ENCODE assay signal across 13 mouse cellular contexts in genomic region chr1:86913896-86914295, GRCm38 (mm10).
"Had no signal": no experiment of that assay in that cellular context is flagged by ENCODE, and none has a peak within 500 bp of the region (broad histone marks: within the 10 kb centered on the region; RNA-seq: fewer than 3 reads in every experiment).

No protein-coding gene starts in this region.

- H3K27me3 ChIP-seq: limb, embryonic 13.5 days; liver, embryonic 15.5 days; midbrain, embryonic 13.5 days; neural tube, embryonic 15.5 days had no signal

- DNase-seq: kidney, adult 8-10 months; kidney, postnatal 25 days; lung, adult 2 months; lung, postnatal 36 days; thymus, postnatal 36 days had no signal

- ATAC-seq: intestine, postnatal 0 days; lung, postnatal 0 days; midbrain, embryonic 13.5 days had no signal

- H3K4me1 ChIP-seq: limb, embryonic 13.5 days; neural tube, embryonic 15.5 days had no signal

- H3K9me3 ChIP-seq: limb, embryonic 13.5 days; liver, embryonic 15.5 days; midbrain, embryonic 13.5 days; neural tube, embryonic 15.5 days had no signal

- H3K36me3 ChIP-seq: limb, embryonic 13.5 days; liver, embryonic 15.5 days; midbrain, embryonic 13.5 days; neural tube, embryonic 15.5 days had no signal

- H3K4me3 ChIP-seq: limb, embryonic 13.5 days; liver, embryonic 15.5 days; midbrain, embryonic 13.5 days; myocyte; neural tube, embryonic 15.5 days had no signal

- H3K9ac ChIP-seq: limb, embryonic 13.5 days; liver, embryonic 15.5 days; midbrain, embryonic 13.5 days; neural tube, embryonic 15.5 days had no signal

- H3K4me2 ChIP-seq: limb, embryonic 13.5 days; liver, embryonic 11.5 days; liver, embryonic 15.5 days; midbrain, embryonic 13.5 days; neural tube, embryonic 15.5 days had no signal

- H3K27ac ChIP-seq: limb, embryonic 13.5 days; liver, embryonic 15.5 days; midbrain, embryonic 13.5 days; neural tube, embryonic 15.5 days had no signal
